In the genomic region with DNA sequence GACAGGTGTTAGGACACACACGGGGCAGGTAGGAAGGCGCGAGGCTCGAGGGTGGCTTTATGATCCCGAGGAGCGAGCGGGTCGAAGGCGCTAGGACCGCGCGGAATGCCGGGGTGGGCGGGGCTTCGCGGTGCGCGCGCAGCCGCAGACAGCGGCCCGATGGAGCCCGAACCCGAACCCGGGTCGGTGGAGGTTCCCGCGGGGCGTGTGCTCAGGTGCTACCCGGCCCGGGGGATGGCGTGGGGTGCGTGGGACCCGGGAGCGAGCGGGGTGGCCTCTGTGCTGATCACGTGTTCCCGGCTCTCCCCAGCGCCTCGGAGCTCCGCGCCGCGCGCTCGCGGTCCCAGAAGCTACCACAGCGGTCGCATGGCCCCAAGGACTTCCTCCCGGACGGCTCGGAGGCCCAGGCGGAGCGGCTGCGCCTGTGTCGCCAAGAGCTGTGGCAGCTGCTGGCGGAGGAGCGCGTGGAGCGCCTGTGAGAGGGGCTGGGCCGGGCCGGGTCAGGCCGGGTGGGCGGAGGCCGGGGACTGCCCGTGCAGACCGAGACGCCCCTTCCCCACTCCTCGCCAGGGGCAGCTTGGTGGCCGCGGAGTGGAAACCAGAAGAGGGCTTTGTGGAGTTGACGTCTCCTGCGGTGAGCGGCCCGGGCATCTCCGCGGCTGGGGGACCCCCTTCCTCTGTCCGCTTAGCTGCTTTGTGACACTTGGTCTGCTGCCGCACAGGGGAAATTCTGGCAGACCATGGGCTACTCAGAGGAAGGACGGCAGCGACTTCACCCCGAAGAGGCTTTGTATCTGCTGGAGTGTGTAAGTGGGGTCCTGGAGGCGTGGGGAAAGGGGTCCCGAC, we compare ENCODE assay signal across 8 mouse cellular contexts. TPM values are rescaled to one million over a fixed set of nuclear protein-coding genes. Genes with fewer than 3 reads are reported as not detected.
DNase-seq lines count a peak whose midpoint lies in the region; ATAC-seq and TF ChIP-seq lines count a peak whose summit lies in the region.

Tsen54 (plus strand) TSS at position 120 of the 846 bp plus-strand sequence.

- no peak for TF ChIP-seq EP300 in liver, embryonic 14.5 days (IDR thresholded peaks at IDR 0.05; ENCODE audit: low read depth)

- peaks cover 8% of the 10 kb centered on the region for H3K79me2 ChIP-seq in C2C12 (ENCODE audit: control insufficient read depth, insufficient read depth)

- peak within 1 kb of the TSS; percentile 96 for H3K27ac ChIP-seq in heart, embryonic 13.5 days (replicated peaks)
- H3K27ac ChIP-seq in liver, embryonic 14.5 days: peak within 1 kb of the TSS; percentile 76
- peak within 1 kb of the TSS; percentile 86 for H3K27ac ChIP-seq in stomach, embryonic 15.5 days

- H3K36me3 ChIP-seq in C2C12 (ENCODE audit: control insufficient read depth, insufficient read depth): no peaks in the 10 kb centered on the region
- peaks cover 54% of the 10 kb centered on the region for H3K36me3 ChIP-seq in heart, embryonic 13.5 days
- H3K36me3 ChIP-seq in liver, embryonic 14.5 days (replicated peaks; ENCODE audit: control insufficient read depth, insufficient read depth, low read depth): no peaks in the 10 kb centered on the region; the same call in 1 of the 2 replicates
- H3K36me3 ChIP-seq in stomach, embryonic 15.5 days: peaks cover 16% of the 10 kb centered on the region; the same call in 1 of the 2 replicates

- no peak for TF ChIP-seq CTCF in C2C12 (IDR thresholded peaks at IDR 0.05; ENCODE audit: control insufficient read depth, insufficient read depth, insufficient read length)
- TF ChIP-seq CTCF in liver, embryonic 14.5 days (IDR thresholded peaks at IDR 0.05; ENCODE audit: low read depth): peak; percentile 4; the same call in 1 of the 2 replicates

- H3K4me2 ChIP-seq in heart, embryonic 13.5 days: peak within 1 kb of the TSS; percentile 92
- peak within 1 kb of the TSS; percentile 99 for H3K4me2 ChIP-seq in liver, embryonic 14.5 days (ENCODE audit: low read depth)
- H3K4me2 ChIP-seq in stomach, embryonic 15.5 days: peak within 1 kb of the TSS; percentile 90

- H3K9me3 ChIP-seq in heart, embryonic 13.5 days: no peaks in the 10 kb centered on the region
- H3K9me3 ChIP-seq in liver, embryonic 14.5 days (ENCODE audit: control insufficient read depth, low read length): no peaks in the 10 kb centered on the region
- no peaks in the 10 kb centered on the region for H3K9me3 ChIP-seq in stomach, embryonic 15.5 days

- peak within 1 kb of the TSS; percentile 69 for H3K4me3 ChIP-seq in C2C12 (ENCODE audit: insufficient read depth, poor library complexity, severe bottlenecking)
- peak within 1 kb of the TSS; percentile 93 for H3K4me3 ChIP-seq in heart, embryonic 13.5 days
- H3K4me3 ChIP-seq in liver, embryonic 14.5 days (ENCODE audit: insufficient read depth in 1 of 2, low read depth in 2 of 2, low read length in 2 of 2): peak within 1 kb of the TSS; percentile 72 to 82
- peak within 1 kb of the TSS; percentile 81 for H3K4me3 ChIP-seq in stomach, embryonic 15.5 days (replicated peaks)

- H3K4me1 ChIP-seq in heart, embryonic 13.5 days: peaks cover 48% of the 10 kb centered on the region
- H3K4me1 ChIP-seq in liver, embryonic 14.5 days (replicated peaks; ENCODE audit: control insufficient read depth in 2 of 2, insufficient read depth in 2 of 2, low read length in 1 of 2): peaks cover 13 to 15% of the 10 kb centered on the region in 2 experiments
- H3K4me1 ChIP-seq in stomach, embryonic 15.5 days: peaks cover 42% of the 10 kb centered on the region

- under 1% methylated on average over 63 of the region's 84 CpGs for WGBS in heart, embryonic 13.5 days
- WGBS in liver, embryonic 14.5 days (ENCODE audit: insufficient replicate concordance): under 1% methylated on average over 84 of the region's 84 CpGs
- WGBS in stomach, embryonic 15.5 days: under 1% methylated on average over 76 of the region's 84 CpGs

- peak within 1 kb of the TSS; percentile 97 for H3K9ac ChIP-seq in heart, embryonic 13.5 days
- H3K9ac ChIP-seq in liver, embryonic 14.5 days (replicated peaks): peak within 1 kb of the TSS; percentile 64
- peak within 1 kb of the TSS; percentile 83 for H3K9ac ChIP-seq in stomach, embryonic 15.5 days

- DNase-seq in brain, adult 2 months (ENCODE audit: low read depth, low spot score): peak; percentile 88
- DNase-seq in kidney, postnatal 10 days: peak; percentile 94
- DNase-seq in liver, embryonic 14.5 days (ENCODE audit: low read depth in 3 of 3, low spot score in 3 of 3): peak; percentile 66 to 69 (median 66)
- peak; percentile 88 for DNase-seq in neural tube, embryonic 10.5 days (ENCODE audit: extremely low spot score, low spot score)

- no peaks in the 10 kb centered on the region for H3K27me3 ChIP-seq in C2C12 (ENCODE audit: control insufficient read depth, insufficient read depth, insufficient read length)
- no peaks in the 10 kb centered on the region for H3K27me3 ChIP-seq in heart, embryonic 13.5 days (replicated peaks)
- H3K27me3 ChIP-seq in liver, embryonic 14.5 days (ENCODE audit: control insufficient read depth, insufficient read depth, low read length): no peaks in the 10 kb centered on the region
- H3K27me3 ChIP-seq in stomach, embryonic 15.5 days (replicated peaks): no peaks in the 10 kb centered on the region

- H3ac ChIP-seq in C2C12 (ENCODE audit: control insufficient read depth, insufficient read length, low read depth): peak within 1 kb of the TSS; percentile 75

- H3K79me3 ChIP-seq in C2C12 (ENCODE audit: low read depth): peaks cover 3% of the 10 kb centered on the region

- peak; percentile 65 for ATAC-seq in erythroblast, adult 5-6 weeks (replicated peaks; ENCODE audit: low FRiP score, poor library complexity, severe bottlenecking)
- ATAC-seq in heart, embryonic 13.5 days (ENCODE audit: extremely low read depth, insufficient number of reproducible peaks, low FRiP score, low TSS enrichment): peak; percentile 52
- ATAC-seq in liver, embryonic 14.5 days (ENCODE audit: insufficient read depth): peak; percentile 63
- peak; percentile 66 for ATAC-seq in stomach, embryonic 15.5 days (ENCODE audit: insufficient read depth, low FRiP score, low read depth)

TF ChIP-seq in C2C12, 6 proteins besides CTCF, POLR2A, EP300 and RAD21:
- TF ChIP-seq USF1 (IDR thresholded peaks at IDR 0.05; ENCODE audit: low read depth): peak; percentile 23
- TF ChIP-seq MYOD1 (IDR thresholded peaks at IDR 0.05; ENCODE audit: control insufficient read depth, insufficient read length, low read depth): no peak
TF ChIP-seq in C2C12: peak in this region for 1.

RNA-seq across cellular contexts. Expression of gene Tsen54, which starts in this region (rescaled TPM):
- 18.5 TPM for polyA plus RNA-seq in C2C12 (2012; fragmentation: generic; extraction: Trizol)
- 1.7 and 5.6 TPM in 2 replicates for total RNA-seq in erythroblast, adult 5-6 weeks (2015; ENCODE audit: low replicate concordance)
- 1.4 and 2.2 TPM in 2 replicates for total RNA-seq in erythroblast, adult 5-6 weeks (2017; ENCODE audit: low replicate concordance)
- 24.4 and 27.5 TPM in 2 replicates for polyA plus RNA-seq in heart, embryonic 13.5 days (2015; fragmentation: Nextera tagmentation; extraction: Ambion mirVana)
- polyA plus RNA-seq in liver, embryonic 14.5 days (2012; rRNA removed): 12.4 and 12.9 TPM in 2 replicates
- 9.7 and 12.4 TPM in 2 replicates for polyA plus RNA-seq in liver, embryonic 14.5 days (2014; fragmentation: Nextera tagmentation; extraction: Ambion mirVana)
- 28.2 and 30.6 TPM in 2 replicates for polyA plus RNA-seq in stomach, embryonic 15.5 days (2015; fragmentation: Nextera tagmentation; extraction: Ambion mirVana)

Comparison
In these comparisons a context has a peak if more than half of its experiments do, and no peak if none do; other contexts are left out.
1. Peak in every context shown above with its lines: DNase-seq, ATAC-seq, H3K4me3 ChIP-seq and H3K27ac ChIP-seq.